Mouse (Mus musculus) small intestine, adult 2 months (tissue): ENCODE results near the gene Zfp931.

ENCODE experiments used
- CTCF ChIP-seq: fragments of 200-500 bp; IDR thresholded peaks from 2 replicates; pipeline ENCODE4 v1.5.1; 2012; ENCODE audit warnings: low read depth, mild to moderate bottlenecking, control low read depth, inconsistent platforms, low read length, moderate library complexity, mixed read lengths; ENCODE audit not compliant: insufficient replicate concordance, insufficient read length; ENCODE audit errors: extremely low read depth
- POLR2A ChIP-seq: fragments of 200-500 bp; IDR thresholded peaks from 2 replicates; pipeline ENCODE4 v1.6.1; 2012; ENCODE audit warnings: low read depth, mild to moderate bottlenecking, control low read depth, inconsistent platforms, low read length, moderate library complexity

DNA sequence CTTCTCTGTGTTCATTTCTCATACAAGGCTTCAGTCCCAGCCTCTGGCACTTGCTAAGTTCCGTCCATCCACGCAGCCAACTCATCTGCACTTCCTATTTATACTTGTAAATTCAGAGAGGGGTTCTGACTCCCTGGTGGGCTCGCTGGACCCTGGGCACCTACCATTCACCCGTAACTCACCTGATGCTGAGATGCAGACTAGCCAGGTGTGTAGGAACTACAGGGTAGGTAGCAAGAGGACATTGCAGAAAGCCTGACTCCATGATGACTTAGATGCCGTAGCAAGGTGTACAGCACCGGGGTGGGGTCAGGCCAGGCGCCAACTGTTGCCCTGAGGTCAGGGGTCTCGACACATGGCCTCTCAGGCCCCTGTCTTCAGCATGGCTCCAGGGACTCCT is 47.2 kb upstream of the Zfp931 start:
- TF ChIP-seq POLR2A (no peak), CTCF (no peak)
